In the genomic region with DNA sequence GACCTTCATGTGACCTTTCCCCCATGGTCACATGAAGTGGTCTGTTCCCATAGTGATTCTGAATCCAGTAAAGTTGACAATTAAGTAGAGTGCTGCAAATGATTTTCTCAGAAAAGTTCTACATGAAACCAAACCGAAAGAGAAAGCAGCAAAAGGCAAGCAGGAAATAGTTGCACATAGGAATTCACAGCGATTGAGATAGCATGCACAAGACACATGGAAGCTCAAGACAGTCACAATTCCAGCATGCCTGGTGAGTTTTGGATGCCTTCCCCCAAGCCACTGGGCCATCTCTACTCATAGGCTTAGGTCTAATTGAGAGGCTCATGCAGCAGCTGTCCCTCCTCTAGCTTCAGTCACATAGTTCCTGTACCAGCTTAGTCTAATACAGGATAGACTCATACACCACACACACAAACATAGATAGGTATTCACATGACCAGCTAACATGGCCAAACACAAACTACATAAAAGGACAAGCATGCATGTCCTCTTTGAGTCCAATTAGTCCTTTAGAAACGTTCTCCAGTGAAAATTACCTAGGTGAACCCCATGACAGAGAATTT, we compare ENCODE assay signal across 23 mouse cellular contexts.
DNase-seq lines count a peak whose midpoint lies in the region; ATAC-seq and TF ChIP-seq lines count a peak whose summit lies in the region.
"Had no signal": no experiment of that assay in that cellular context is flagged by ENCODE, and none has a peak within 500 bp of the region (broad histone marks: within the 10 kb centered on the region; RNA-seq: fewer than 3 reads in every experiment).

No protein-coding gene starts in this region.

- intact Hi-C loops in left cerebral cortex, adult 2 months (cut with DNase I): no loop called here

- H3K36me3 ChIP-seq in liver, postnatal 0 days (replicated peaks; ENCODE audit: insufficient read depth, low read length): no peaks in the 10 kb centered on the region
- H3K36me3 ChIP-seq: embryonic facial prominence, embryonic 15.5 days; intestine, embryonic 15.5 days; liver, embryonic 13.5 days; neural tube, embryonic 15.5 days had no signal

- no peak overlapping the region for H3K9ac ChIP-seq in liver, postnatal 0 days (replicated peaks)
- H3K9ac ChIP-seq: embryonic facial prominence, embryonic 15.5 days; hindbrain, embryonic 14.5 days; intestine, embryonic 15.5 days; liver, embryonic 13.5 days; lung, embryonic 14.5 days; neural tube, embryonic 15.5 days had no signal

- no peaks in the 10 kb centered on the region for H3K4me1 ChIP-seq in liver, postnatal 0 days (ENCODE audit: insufficient read depth)
- H3K4me1 ChIP-seq: embryonic facial prominence, embryonic 15.5 days; intestine, embryonic 15.5 days; liver, embryonic 13.5 days; neural tube, embryonic 15.5 days had no signal

- no peak overlapping the region for H3K4me3 ChIP-seq in liver, postnatal 0 days (ENCODE audit: low read depth, low read length)
- H3K4me3 ChIP-seq in left cerebral cortex, adult 2 months: no peak overlapping the region
- H3K4me3 ChIP-seq: embryonic facial prominence, embryonic 15.5 days; intestine, embryonic 15.5 days; liver, embryonic 13.5 days; neural tube, embryonic 15.5 days had no signal

- no peak for DNase-seq in liver, postnatal 0 days
- DNase-seq in liver: no peak
- DNase-seq in 3134 (ENCODE audit: extremely low read depth, insufficient read length, low spot score): peak; percentile 12
- no peak for DNase-seq in frontal cortex, postnatal 10 days (ENCODE audit: low spot score in 2 of 2)
- DNase-seq in left cerebral cortex, adult 2 months (ENCODE audit: extremely low spot score in 1 of 2, low spot score in 2 of 2): no peak
- DNase-seq: adrenal gland, adult 8-10 months; cerebellum, adult 9-10 months; heart, postnatal 4 days; kidney, adult 8-10 months; kidney, postnatal 14 days; liver, embryonic 13.5 days; lung, embryonic 14.5 days; right cerebral cortex, adult 18-20 months; thymus, postnatal 4 days had no signal

- no peaks in the 10 kb centered on the region for H3K27me3 ChIP-seq in liver, postnatal 0 days (ENCODE audit: insufficient read depth, low read length)
- H3K27me3 ChIP-seq: embryonic facial prominence, embryonic 15.5 days; intestine, embryonic 15.5 days; liver, embryonic 13.5 days; neural tube, embryonic 15.5 days had no signal

- no peak for TF ChIP-seq CTCF in liver, postnatal 0 days (IDR thresholded peaks at IDR 0.05; ENCODE audit: low read depth)
- TF ChIP-seq CTCF in left cerebral cortex, adult 2 months (IDR thresholded peaks at IDR 0.05): no peak

- no peaks in the 10 kb centered on the region for H3K9me3 ChIP-seq in liver, postnatal 0 days (ENCODE audit: low read length)
- H3K9me3 ChIP-seq: embryonic facial prominence, embryonic 15.5 days; intestine, embryonic 15.5 days; liver, embryonic 13.5 days; neural tube, embryonic 15.5 days had no signal

- H3K4me2 ChIP-seq in liver, postnatal 0 days (ENCODE audit: low read depth, low read length): 0 out of 2 replicates have a peak overlapping the region, but pooled peaks have one; percentile 29
- H3K4me2 ChIP-seq: embryonic facial prominence, embryonic 15.5 days; hindbrain, embryonic 14.5 days; intestine, embryonic 15.5 days; liver, embryonic 13.5 days; lung, embryonic 14.5 days; neural tube, embryonic 15.5 days had no signal

- H3K27ac ChIP-seq in liver, postnatal 0 days (ENCODE audit: low read depth): no peak overlapping the region
- H3K27ac ChIP-seq in left cerebral cortex, adult 2 months: no peak overlapping the region
- H3K27ac ChIP-seq: embryonic facial prominence, embryonic 15.5 days; hindbrain, embryonic 14.5 days; intestine, embryonic 15.5 days; liver, embryonic 13.5 days; neural tube, embryonic 15.5 days; stomach, postnatal 0 days had no signal

- no peak for ATAC-seq in liver, postnatal 0 days
- peak; percentile 94 for ATAC-seq in CD4-positive, CD25-positive, alpha-beta regulatory T cell, adult 4 months
- ATAC-seq in inflammation-experienced regulatory T-cells, adult 6 months: peak; percentile 90
- ATAC-seq: forebrain, embryonic 14.5 days; intestine, embryonic 15.5 days; midbrain, embryonic 16.5 days had no signal

- 61% methylated on average over 3 of the region's 3 CpGs for WGBS in liver, postnatal 0 days (ENCODE audit: insufficient replicate concordance)

- no peak for TF ChIP-seq EP300 in liver, postnatal 0 days (IDR thresholded peaks at IDR 0.05; ENCODE audit: low read depth)
